Mouse (Mus musculus): ENCODE results near the gene Smg6. TPM values are rescaled to one million over a fixed set of nuclear protein-coding genes. Genes with fewer than 3 reads are reported as not detected.

Smg6 gene
- total and polyA plus RNA-seq, 2 experiments from 2014 or later = 9.6 to 25.8 TPM

GRCm38 (mm10) chr11:74907850-74908249, 17.8 kb upstream of the Smg6 start:
- no peak overlapping the region for H3K9ac ChIP-seq
- DNase-seq (no peak), ATAC-seq (no peak)
- no peak overlapping the region for H3K4me3 ChIP-seq (ENCODE audit: low read depth, low read length)
- TF ChIP-seq CTCF (IDR thresholded peaks at IDR 0.05; ENCODE audit: low read depth) = no peak
- no peaks in the 10 kb centered on the region for H3K9me3 ChIP-seq (ENCODE audit: low read length)
- peaks cover 67% of the 10 kb centered on the region for H3K36me3 ChIP-seq (ENCODE audit: insufficient read depth)
- no peak overlapping the region for H3K27ac ChIP-seq (ENCODE audit: low read depth, low read length)
- H3K27me3 ChIP-seq (ENCODE audit: insufficient read depth, low read length) = no peaks in the 10 kb centered on the region
- no peak overlapping the region for H3K4me2 ChIP-seq (ENCODE audit: low read depth)
- 94% methylated on average over 6 of the region's 6 CpGs for WGBS
- no peaks in the 10 kb centered on the region for H3K4me1 ChIP-seq (ENCODE audit: insufficient read depth)

GRCm38 (mm10) chr11:74908618-74909399, 16.8 kb upstream of the Smg6 start:
- no peaks in the 10 kb centered on the region for H3K9me3 ChIP-seq (ENCODE audit: low read length)
- H3K4me2 ChIP-seq (ENCODE audit: low read depth) = no peak overlapping the region
- H3K27me3 ChIP-seq (ENCODE audit: insufficient read depth, low read length) = no peaks in the 10 kb centered on the region
- TF ChIP-seq CTCF (IDR thresholded peaks at IDR 0.05; ENCODE audit: low read depth) = no peak
- DNase-seq (no peak), ATAC-seq (no peak)
- H3K9ac ChIP-seq = no peak overlapping the region
- H3K36me3 ChIP-seq (ENCODE audit: insufficient read depth) = peaks cover 57% of the 10 kb centered on the region
- H3K4me3 ChIP-seq (ENCODE audit: low read depth, low read length) = no peak overlapping the region
- WGBS = 79% methylated on average over 12 of the region's 12 CpGs
- H3K4me1 ChIP-seq (ENCODE audit: insufficient read depth) = no peaks in the 10 kb centered on the region
- H3K27ac ChIP-seq (ENCODE audit: low read depth, low read length) = no peak overlapping the region

- no peak for DNase-seq
- Histone ChIP-seq H3K36me3 (ENCODE audit: insufficient read depth) (peaks cover 47% of the 10 kb centered on the region), H3K9ac (no peak overlapping the region), H3K9me3 (ENCODE audit: low read length) (no peaks in the 10 kb centered on the region), H3K4me2 (ENCODE audit: low read depth) (no peak overlapping the region), H3K27me3 (ENCODE audit: insufficient read depth, low read length) (no peaks in the 10 kb centered on the region), H3K4me3 (ENCODE audit: low read depth, low read length) (no peak overlapping the region), H3K4me1 (ENCODE audit: insufficient read depth) (no peaks in the 10 kb centered on the region), H3K27ac (ENCODE audit: low read depth, low read length) (no peak overlapping the region)
- TF ChIP-seq CTCF (IDR thresholded peaks at IDR 0.05; ENCODE audit: low read depth) = no peak
- no peak for ATAC-seq
- WGBS = 90% methylated on average over 4 of the region's 4 CpGs
These were observed 15.6 kb upstream of the Smg6 start for GRCm38 (mm10) chr11:74909978-74910377.

- DNase-seq = no peak
- H3K4me1 ChIP-seq (ENCODE audit: insufficient read depth) = no peaks in the 10 kb centered on the region
- no peak overlapping the region for H3K4me3 ChIP-seq (ENCODE audit: low read depth, low read length)
- TF ChIP-seq CTCF (IDR thresholded peaks at IDR 0.05; ENCODE audit: low read depth) = no peak
- WGBS = 86% methylated on average over 3 of the region's 3 CpGs
- no peaks in the 10 kb centered on the region for H3K27me3 ChIP-seq (ENCODE audit: insufficient read depth, low read length)
- H3K27ac ChIP-seq (ENCODE audit: low read depth, low read length) = no peak overlapping the region
- H3K9me3 ChIP-seq (ENCODE audit: low read length) = no peaks in the 10 kb centered on the region
- H3K9ac ChIP-seq = no peak overlapping the region
- ATAC-seq = no peak
- peaks cover 22% of the 10 kb centered on the region for H3K36me3 ChIP-seq (ENCODE audit: insufficient read depth)
- H3K4me2 ChIP-seq (ENCODE audit: low read depth) = no peak overlapping the region
These were observed 13.1 kb upstream of the Smg6 start for GRCm38 (mm10) chr11:74912492-74912891.

GRCm38 (mm10) chr11:74919249-74919648, 6.4 kb upstream of the Smg6 start:
- ATAC-seq = peak; percentile 42; the same call in 1 of the 2 replicates
- peaks cover 6% of the 10 kb centered on the region; the same call in 1 of the 2 replicates for H3K36me3 ChIP-seq (ENCODE audit: insufficient read depth)
- WGBS = 66% methylated on average over 6 of the region's 6 CpGs
- no peaks in the 10 kb centered on the region for H3K9me3 ChIP-seq (ENCODE audit: low read length)
- DNase-seq = peak; percentile 17
- no peaks in the 10 kb centered on the region for H3K27me3 ChIP-seq (ENCODE audit: insufficient read depth, low read length)
- no peak overlapping the region for H3K4me2 ChIP-seq (ENCODE audit: low read depth)
- no peak for TF ChIP-seq CTCF (IDR thresholded peaks at IDR 0.05; ENCODE audit: low read depth)
- no peak overlapping the region for H3K9ac ChIP-seq
- H3K4me1 ChIP-seq (ENCODE audit: insufficient read depth) = peaks cover under 1% of the 10 kb centered on the region; the same call in 1 of the 2 replicates
- H3K27ac ChIP-seq (ENCODE audit: low read depth, low read length) = no peak overlapping the region
- H3K4me3 ChIP-seq (ENCODE audit: low read depth, low read length) = no peak overlapping the region

- Histone ChIP-seq H3K9ac (no peak overlapping the region), H3K36me3 (ENCODE audit: insufficient read depth) (peaks cover 4% of the 10 kb centered on the region; the same call in 1 of the 2 replicates), H3K4me1 (ENCODE audit: insufficient read depth) (peaks cover 16% of the 10 kb centered on the region), H3K4me3 (ENCODE audit: low read depth, low read length) (no peak overlapping the region), H3K27me3 (ENCODE audit: insufficient read depth, low read length) (no peaks in the 10 kb centered on the region), H3K9me3 (ENCODE audit: low read length) (no peaks in the 10 kb centered on the region), H3K27ac (ENCODE audit: low read depth, low read length) (no peak overlapping the region), H3K4me2 (ENCODE audit: low read depth) (no peak overlapping the region)
- 56% methylated on average over 4 of the region's 4 CpGs for WGBS
- peak; percentile 51 for TF ChIP-seq CTCF (IDR thresholded peaks at IDR 0.05; ENCODE audit: low read depth)
- no peak for ATAC-seq
- DNase-seq = no peak
These were observed 1.5 kb upstream of the Smg6 start for GRCm38 (mm10) chr11:74924149-74924548.

DNA sequence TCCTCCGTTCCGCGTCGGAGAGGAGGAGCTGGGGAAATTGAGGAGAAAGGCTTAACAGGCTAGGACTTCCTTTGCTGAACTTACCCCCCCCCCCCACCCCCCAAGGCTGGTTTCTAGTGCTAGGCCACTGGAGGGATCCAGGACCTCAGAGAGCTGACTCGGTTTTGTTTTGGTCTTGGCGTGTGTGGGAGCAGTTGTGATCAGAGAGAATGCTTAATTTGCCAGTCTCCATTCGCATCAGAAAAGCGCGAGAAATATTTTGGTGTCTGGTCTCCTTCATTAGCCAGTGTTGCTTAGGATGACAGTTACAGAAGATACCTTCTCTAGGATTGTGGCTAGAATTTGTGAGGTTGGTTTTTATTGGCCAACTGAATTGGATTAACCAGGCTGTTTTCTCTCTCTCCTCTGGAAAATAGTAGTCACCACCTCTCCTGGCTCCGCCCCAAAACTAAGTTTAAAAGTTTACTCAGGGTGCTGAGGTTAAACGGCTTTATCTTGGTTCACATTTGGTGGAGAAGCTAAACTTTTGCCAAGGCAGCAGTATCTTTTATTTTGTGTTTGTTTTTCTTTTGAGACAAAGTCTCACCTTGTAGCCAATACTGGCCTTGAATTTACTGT, 874 bp downstream of the Smg6 start:
- Histone ChIP-seq H3K4me3 (ENCODE audit: low read depth, low read length) (peak overlapping the region; percentile 61), H3K4me2 (ENCODE audit: low read depth) (peak overlapping the region; percentile 66), H3K36me3 (ENCODE audit: insufficient read depth) (peaks cover 16% of the 10 kb centered on the region), H3K9ac (peak overlapping the region; percentile 82), H3K27ac (ENCODE audit: low read depth, low read length) (peak overlapping the region; percentile 95), H3K27me3 (ENCODE audit: insufficient read depth, low read length) (no peaks in the 10 kb centered on the region), H3K4me1 (ENCODE audit: insufficient read depth) (peaks cover 16% of the 10 kb centered on the region), H3K9me3 (ENCODE audit: low read length) (no peaks in the 10 kb centered on the region)
- ATAC-seq (no peak), DNase-seq (no peak)
- 9% methylated on average over 11 of the region's 11 CpGs for WGBS
- no peak for TF ChIP-seq CTCF (IDR thresholded peaks at IDR 0.05; ENCODE audit: low read depth)
